Mouse (Mus musculus) ES-Bruce4 (cell line): ENCODE measurements at regions not wholly inside any gene's neighbourhood (a gene's known extent, or its start where the extent isn't known, plus 50 kb on each side); places are given as distances from the start of the nearest gene placed in this dataset.

ENCODE experiments used
- CTCF ChIP-seq: IDR thresholded peaks from one replicate; pipeline ENCODE4 v1.8.1; 2011; ENCODE audit warnings: low read depth, low read length
- POLR2A ChIP-seq: IDR thresholded peaks from one replicate; pipeline ENCODE4 v1.8.1; 2011; ENCODE audit warnings: low read length; ENCODE audit not compliant: insufficient read depth

- TF ChIP-seq POLR2A (no peak), CTCF (no peak)
These were observed 173.2 kb upstream of the Rgmb start for GRCm38 (mm10) chr17:16004002-16004401.
